Mouse (Mus musculus): ENCODE data around the gene Aldh1l1. TPM values are rescaled to one million over a fixed set of nuclear protein-coding genes. Genes with fewer than 3 reads are reported as not detected.

Aldh1l1 gene
- polyA plus RNA-seq, 1 experiment from 2014 or later, result 1.2 TPM

DNA sequence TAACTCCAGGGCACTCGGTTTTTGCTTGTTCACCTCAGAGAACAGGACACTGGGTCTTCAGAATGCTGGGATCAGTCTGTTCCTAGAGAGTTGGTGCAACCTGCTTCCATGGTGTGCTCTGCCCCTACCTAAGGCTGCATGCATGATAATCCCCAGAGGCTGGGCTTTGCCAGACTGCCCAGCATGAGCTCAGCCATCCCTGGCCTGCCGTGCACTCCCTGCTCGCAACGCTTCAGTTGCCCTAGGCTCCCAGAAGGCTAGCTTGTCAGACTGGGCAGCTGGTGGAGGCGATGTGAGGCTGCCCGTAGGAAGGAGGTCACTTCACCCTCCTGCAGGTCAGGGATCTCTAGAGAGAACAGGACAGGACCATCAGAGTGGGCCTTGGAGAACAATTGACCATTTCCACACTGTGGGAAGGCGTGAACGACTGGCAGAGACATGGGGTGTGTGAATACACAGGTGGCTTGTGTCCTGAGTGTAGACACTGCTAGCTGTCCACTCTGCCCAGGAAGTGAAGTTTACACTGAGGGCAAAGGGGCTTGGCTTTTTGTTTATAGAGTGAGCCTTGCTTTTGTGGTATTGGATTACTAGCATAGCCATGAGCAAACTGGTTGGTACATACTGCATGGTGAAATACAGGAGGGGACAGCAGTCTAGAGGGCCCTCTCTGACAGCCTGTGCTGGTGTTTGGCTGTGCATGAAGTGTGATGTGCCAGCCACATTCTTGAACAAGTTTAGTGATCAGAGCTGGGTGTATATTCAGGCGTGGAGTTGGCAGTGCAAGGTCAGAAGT, 134.8 kb downstream of the Aldh1l1 start:
- ATAC-seq (replicated peaks; ENCODE audit: low FRiP score), result no peak

DNA sequence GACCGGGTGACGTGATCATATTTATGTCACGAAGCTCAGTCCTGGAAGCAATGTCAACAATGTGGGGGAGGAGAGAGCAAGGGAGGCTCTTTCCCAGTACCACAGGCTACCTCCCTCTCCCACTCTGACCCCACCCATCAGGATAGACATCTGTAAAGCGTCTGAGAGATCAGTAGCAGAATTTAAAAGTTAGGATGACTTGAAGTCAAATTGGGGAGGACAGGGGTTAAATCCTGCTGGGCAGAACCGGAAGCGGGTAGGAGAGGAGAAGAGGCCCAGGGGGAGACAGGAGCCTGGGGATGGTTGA, 135.3 kb downstream of the Aldh1l1 start:
- DNase-seq (ENCODE audit: low spot score) (no peak), ATAC-seq (replicated peaks; ENCODE audit: low FRiP score) (no peak)
- 82% methylated on average over 6 of the region's 6 CpGs for WGBS
- no peak overlapping the region for H3K4me3 ChIP-seq (ENCODE audit: low read depth, low read length)
- H3K9ac ChIP-seq (ENCODE audit: low read length), result no peak overlapping the region
- no peak overlapping the region for H3K4me2 ChIP-seq (ENCODE audit: low read depth, low read length, severe bottlenecking)
- no peak overlapping the region for H3K27ac ChIP-seq (ENCODE audit: low read depth, low read length)
- no peaks in the 10 kb centered on the region for H3K27me3 ChIP-seq (ENCODE audit: control insufficient read depth, insufficient read depth, low read length)
- H3K36me3 ChIP-seq (ENCODE audit: control insufficient read depth, insufficient read depth, low read length), result no peaks in the 10 kb centered on the region
- no peaks in the 10 kb centered on the region for H3K4me1 ChIP-seq (replicated peaks; ENCODE audit: control insufficient read depth, insufficient read depth, low read length)
- no peaks in the 10 kb centered on the region for H3K9me3 ChIP-seq (ENCODE audit: control insufficient read depth, low read length)

More for the DNA sequence above, 134.8 kb downstream of the Aldh1l1 start:
- H3K36me3 ChIP-seq (ENCODE audit: control insufficient read depth, insufficient read depth, low read length), result no peaks in the 10 kb centered on the region
- H3K27ac ChIP-seq (ENCODE audit: low read depth, low read length), result no peak overlapping the region
- no peaks in the 10 kb centered on the region for H3K27me3 ChIP-seq (ENCODE audit: control insufficient read depth, insufficient read depth, low read length)
- no peaks in the 10 kb centered on the region for H3K9me3 ChIP-seq (ENCODE audit: control insufficient read depth, low read length)
- H3K4me1 ChIP-seq (replicated peaks; ENCODE audit: control insufficient read depth, insufficient read depth, low read length), result no peaks in the 10 kb centered on the region
- no peak overlapping the region for H3K4me3 ChIP-seq (ENCODE audit: low read depth, low read length)
- no peak overlapping the region for H3K9ac ChIP-seq (ENCODE audit: low read length)
- 42% methylated on average over 9 of the region's 9 CpGs for WGBS
- DNase-seq (ENCODE audit: low spot score), result no peak
- H3K4me2 ChIP-seq (ENCODE audit: low read depth, low read length, severe bottlenecking), result no peak overlapping the region

DNA sequence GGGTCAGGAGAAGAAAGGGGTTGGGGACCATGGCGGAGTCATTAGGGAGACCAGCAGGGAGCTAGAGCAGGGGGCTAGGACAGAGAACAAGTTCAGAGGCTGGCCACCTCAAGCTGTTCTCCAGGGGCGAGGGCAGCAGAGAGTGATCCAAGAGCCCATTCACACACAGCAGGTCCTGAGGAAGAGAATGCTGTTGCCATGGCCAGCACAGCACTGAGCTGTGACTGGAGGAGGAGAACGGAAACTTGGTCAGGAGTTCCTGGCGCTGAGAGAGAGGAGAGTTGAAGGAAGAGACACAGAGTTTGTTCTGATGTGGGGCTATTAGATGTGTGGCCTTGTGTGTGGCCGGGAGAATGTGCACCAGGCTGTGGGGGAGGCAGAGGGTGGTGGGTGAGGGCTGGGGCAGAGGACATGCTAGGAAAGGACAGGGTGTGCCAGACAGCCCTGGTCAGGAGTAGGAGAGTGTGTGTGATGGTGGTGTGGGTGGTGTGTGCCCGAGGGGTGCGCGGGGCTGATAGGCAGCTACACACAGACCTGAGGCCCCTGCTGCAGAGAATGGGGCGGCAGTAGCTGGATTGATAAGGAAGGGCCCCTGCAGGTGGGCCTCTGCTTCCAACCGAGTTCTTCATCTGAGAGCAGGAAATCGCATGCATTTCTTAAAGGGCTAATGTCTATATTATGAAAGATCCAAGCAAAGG, 136.7 kb downstream of the Aldh1l1 start:
- Histone ChIP-seq H3K9ac (ENCODE audit: low read length) (no peak overlapping the region), H3K4me2 (ENCODE audit: low read depth, low read length, severe bottlenecking) (no peak overlapping the region), H3K9me3 (ENCODE audit: control insufficient read depth, low read length) (no peaks in the 10 kb centered on the region), H3K36me3 (ENCODE audit: control insufficient read depth, insufficient read depth, low read length) (no peaks in the 10 kb centered on the region), H3K4me3 (ENCODE audit: low read depth, low read length) (no peak overlapping the region), H3K27me3 (ENCODE audit: control insufficient read depth, insufficient read depth, low read length) (no peaks in the 10 kb centered on the region), H3K27ac (ENCODE audit: low read depth, low read length) (no peak overlapping the region), H3K4me1 (replicated peaks; ENCODE audit: control insufficient read depth, insufficient read depth, low read length) (no peaks in the 10 kb centered on the region)
- ATAC-seq (replicated peaks; ENCODE audit: low FRiP score) (no peak), DNase-seq (ENCODE audit: low spot score) (no peak)
- WGBS, result 44% methylated on average over 11 of the region's 11 CpGs

DNA sequence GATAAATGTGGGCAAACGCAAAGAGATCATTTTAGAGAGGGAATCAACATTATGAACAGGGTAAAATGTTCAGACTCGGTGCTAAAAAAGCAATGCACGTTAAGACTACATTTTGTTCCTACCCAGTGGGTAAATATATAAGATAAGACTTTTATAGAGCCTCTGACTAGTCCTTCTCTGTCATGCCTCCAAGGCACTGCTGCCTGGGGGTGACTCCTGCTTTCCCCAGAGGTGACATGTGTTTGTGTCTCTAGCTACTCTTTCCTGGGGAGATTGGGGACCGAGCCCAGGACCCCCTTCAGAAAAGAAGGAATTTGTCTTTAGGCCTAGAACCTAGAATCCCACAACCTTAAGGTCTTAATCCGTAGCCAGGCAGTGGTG, 137.2 kb downstream of the Aldh1l1 start:
- WGBS, result 86% methylated on average over 5 of the region's 5 CpGs
- no peak overlapping the region for H3K4me3 ChIP-seq (ENCODE audit: low read depth, low read length)
- no peaks in the 10 kb centered on the region for H3K9me3 ChIP-seq (ENCODE audit: control insufficient read depth, low read length)
- no peak for ATAC-seq (replicated peaks; ENCODE audit: low FRiP score)
- H3K27ac ChIP-seq (ENCODE audit: low read depth, low read length), result no peak overlapping the region
- no peak for DNase-seq (ENCODE audit: low spot score)
- H3K9ac ChIP-seq (ENCODE audit: low read length), result no peak overlapping the region
- no peak overlapping the region for H3K4me2 ChIP-seq (ENCODE audit: low read depth, low read length, severe bottlenecking)
- no peaks in the 10 kb centered on the region for H3K27me3 ChIP-seq (ENCODE audit: control insufficient read depth, insufficient read depth, low read length)
- no peaks in the 10 kb centered on the region for H3K36me3 ChIP-seq (ENCODE audit: control insufficient read depth, insufficient read depth, low read length)
- H3K4me1 ChIP-seq (replicated peaks; ENCODE audit: control insufficient read depth, insufficient read depth, low read length), result no peaks in the 10 kb centered on the region

DNA sequence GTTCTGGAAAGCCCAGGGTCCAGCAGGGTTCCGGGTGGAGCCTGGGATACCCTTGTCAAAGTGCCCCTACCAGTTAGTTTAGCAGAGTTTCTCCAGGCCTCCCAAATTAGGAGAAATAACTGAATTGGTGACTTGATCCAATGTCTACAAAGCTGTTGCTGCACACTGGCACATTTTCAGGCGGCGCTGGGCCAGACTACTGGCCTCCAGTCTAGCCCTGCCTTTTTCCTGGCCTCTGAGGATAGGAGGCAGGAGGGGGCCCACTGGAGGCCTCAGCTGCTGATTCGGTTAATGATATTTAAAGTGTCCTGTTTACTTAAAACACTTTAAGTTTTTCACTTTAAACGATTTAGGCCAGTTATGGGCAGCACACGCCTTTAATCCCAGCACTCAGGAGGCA, 138.0 kb downstream of the Aldh1l1 start:
- 85% methylated on average over 6 of the region's 6 CpGs for WGBS
- no peak for ATAC-seq (replicated peaks; ENCODE audit: low FRiP score)
- H3K4me3 ChIP-seq (ENCODE audit: low read depth, low read length), result no peak overlapping the region

DNA sequence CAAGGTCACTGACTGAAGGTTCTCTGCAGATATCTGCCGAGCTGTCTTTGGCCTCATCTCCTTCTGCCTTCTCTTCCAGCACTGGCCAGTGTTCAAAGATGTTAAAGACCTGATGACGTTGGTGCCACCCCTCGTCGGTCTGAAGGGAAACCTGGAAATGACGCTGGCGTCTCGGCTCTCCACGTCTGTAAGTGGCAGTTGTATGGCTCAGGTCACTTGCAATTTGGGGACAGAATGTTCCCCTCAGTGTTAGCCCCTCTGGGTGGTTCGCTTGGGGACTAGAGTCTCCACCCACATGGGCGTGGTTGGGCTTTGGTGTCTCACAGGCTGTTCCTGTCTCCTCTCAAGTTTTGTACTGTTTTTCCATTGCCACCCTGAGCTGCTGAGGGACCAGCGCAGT, 138.5 kb downstream of the Aldh1l1 start:
- Histone ChIP-seq H3K4me1 (replicated peaks; ENCODE audit: control insufficient read depth, insufficient read depth, low read length) (no peaks in the 10 kb centered on the region), H3K9me3 (ENCODE audit: control insufficient read depth, low read length) (no peaks in the 10 kb centered on the region), H3K4me3 (ENCODE audit: low read depth, low read length) (no peak overlapping the region), H3K27me3 (ENCODE audit: control insufficient read depth, insufficient read depth, low read length) (no peaks in the 10 kb centered on the region), H3K36me3 (ENCODE audit: control insufficient read depth, insufficient read depth, low read length) (no peaks in the 10 kb centered on the region), H3K27ac (ENCODE audit: low read depth, low read length) (no peak overlapping the region), H3K4me2 (ENCODE audit: low read depth, low read length, severe bottlenecking) (no peak overlapping the region), H3K9ac (ENCODE audit: low read length) (no peak overlapping the region)
- WGBS, result 74% methylated on average over 11 of the region's 11 CpGs
- ATAC-seq (replicated peaks; ENCODE audit: low FRiP score) (no peak), DNase-seq (ENCODE audit: low spot score) (no peak)

More for the DNA sequence above, 138.0 kb downstream of the Aldh1l1 start:
- Histone ChIP-seq H3K27ac (ENCODE audit: low read depth, low read length) (no peak overlapping the region; the same call in 1 of the 2 replicates), H3K4me1 (replicated peaks; ENCODE audit: control insufficient read depth, insufficient read depth, low read length) (no peaks in the 10 kb centered on the region), H3K4me2 (ENCODE audit: low read depth, low read length, severe bottlenecking) (no peak overlapping the region), H3K9ac (ENCODE audit: low read length) (no peak overlapping the region), H3K9me3 (ENCODE audit: control insufficient read depth, low read length) (no peaks in the 10 kb centered on the region), H3K36me3 (ENCODE audit: control insufficient read depth, insufficient read depth, low read length) (no peaks in the 10 kb centered on the region), H3K27me3 (ENCODE audit: control insufficient read depth, insufficient read depth, low read length) (no peaks in the 10 kb centered on the region)
- no peak for DNase-seq (ENCODE audit: low spot score)

DNA sequence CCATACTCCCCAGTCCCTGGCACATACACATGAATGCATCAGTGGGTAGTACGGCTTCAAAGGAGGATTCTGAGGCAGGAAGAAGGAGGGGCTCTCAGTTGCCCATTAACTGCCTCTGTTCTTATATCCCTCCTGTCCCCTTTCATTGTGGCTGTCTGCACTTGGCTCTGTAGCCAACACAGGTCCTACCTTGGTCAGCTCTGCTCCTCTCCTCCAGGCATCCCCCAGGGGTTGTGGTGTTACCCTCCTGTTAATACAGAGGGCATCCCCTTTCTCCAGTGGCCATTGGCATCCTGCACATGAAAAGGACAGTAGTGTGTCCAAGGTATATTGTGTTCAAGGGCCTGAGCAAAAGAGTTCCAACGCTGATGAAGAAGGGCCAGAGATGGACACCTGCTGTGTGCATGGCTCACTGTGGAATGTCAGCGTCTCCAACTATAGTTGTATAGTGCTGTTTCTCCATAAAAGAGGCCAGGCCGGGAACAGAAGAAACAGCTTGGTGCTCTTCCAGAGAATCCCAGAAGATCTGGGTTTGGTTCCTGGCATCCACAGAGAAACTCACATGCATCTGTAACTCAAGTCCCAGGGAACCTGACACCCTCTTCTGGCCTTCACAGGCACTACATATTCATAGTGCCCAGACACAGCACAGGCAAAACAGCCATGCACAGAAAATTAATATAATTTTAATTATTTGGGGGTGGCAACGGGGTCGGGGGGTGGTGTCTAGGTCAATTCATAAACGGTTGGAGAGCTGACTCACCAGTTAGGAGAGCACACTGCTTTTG, 139.2 kb downstream of the Aldh1l1 start:
- DNase-seq (ENCODE audit: low spot score) (no peak), ATAC-seq (replicated peaks; ENCODE audit: low FRiP score) (no peak)
- Histone ChIP-seq H3K9ac (ENCODE audit: low read length) (no peak overlapping the region), H3K4me1 (replicated peaks; ENCODE audit: control insufficient read depth, insufficient read depth, low read length) (no peaks in the 10 kb centered on the region), H3K4me3 (ENCODE audit: low read depth, low read length) (no peak overlapping the region), H3K27me3 (ENCODE audit: control insufficient read depth, insufficient read depth, low read length) (no peaks in the 10 kb centered on the region), H3K4me2 (ENCODE audit: low read depth, low read length, severe bottlenecking) (no peak overlapping the region), H3K36me3 (ENCODE audit: control insufficient read depth, insufficient read depth, low read length) (no peaks in the 10 kb centered on the region), H3K27ac (ENCODE audit: low read depth, low read length) (no peak overlapping the region), H3K9me3 (ENCODE audit: control insufficient read depth, low read length) (no peaks in the 10 kb centered on the region)
- 76% methylated on average over 7 of the region's 7 CpGs for WGBS

DNA sequence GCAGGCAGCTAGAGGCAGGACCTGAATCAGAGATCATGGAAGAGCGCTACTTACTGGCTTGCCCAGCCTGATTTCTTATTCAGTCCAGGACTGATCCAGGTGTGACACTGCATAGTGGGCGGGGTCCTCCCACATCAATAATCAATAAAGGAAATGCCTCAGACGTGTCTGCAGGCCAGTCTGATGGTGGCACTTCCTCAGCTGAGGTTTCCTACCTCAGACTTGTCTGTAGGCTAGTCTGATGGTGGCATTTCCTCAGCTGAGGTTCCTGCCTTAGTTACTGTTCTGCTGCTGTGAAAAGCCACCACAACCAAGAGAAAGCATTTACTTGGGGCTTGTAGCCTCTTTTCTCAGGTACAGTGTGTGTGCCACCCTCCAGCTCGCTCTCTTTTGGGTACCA, 141.3 kb downstream of the Aldh1l1 start:
- ATAC-seq (replicated peaks; ENCODE audit: low FRiP score) (no peak), DNase-seq (ENCODE audit: low spot score) (no peak)
- no peaks in the 10 kb centered on the region for H3K9me3 ChIP-seq (ENCODE audit: control insufficient read depth, low read length)
- no peaks in the 10 kb centered on the region for H3K36me3 ChIP-seq (ENCODE audit: control insufficient read depth, insufficient read depth, low read length)
- H3K27me3 ChIP-seq (ENCODE audit: control insufficient read depth, insufficient read depth, low read length), result no peaks in the 10 kb centered on the region
- H3K4me3 ChIP-seq (ENCODE audit: low read depth, low read length), result no peak overlapping the region
- 83% methylated on average over 4 of the region's 4 CpGs for WGBS
- H3K27ac ChIP-seq (ENCODE audit: low read depth, low read length), result no peak overlapping the region
- H3K4me2 ChIP-seq (ENCODE audit: low read depth, low read length, severe bottlenecking), result no peak overlapping the region
- no peak overlapping the region for H3K9ac ChIP-seq (ENCODE audit: low read length)
- H3K4me1 ChIP-seq (replicated peaks; ENCODE audit: control insufficient read depth, insufficient read depth, low read length), result no peaks in the 10 kb centered on the region

Measured in forebrain, embryonic 11.5 days (tissue).